Mouse (Mus musculus): Measurements from ENCODE around the gene Sec24a.
"Not testable (repeated sequence)": the region's sequence is repeated elsewhere in the genome, so short reads cannot be mapped to it uniquely, and the experiment has no call there.

Sec24a gene

GRCm38 (mm10) chr11:51689343-51689742, 74.1 kb downstream of the Sec24a start:
- intact Hi-C loops (cut with DNase I), result no loop called here

- intact Hi-C loops (cut with DNase I), result no loop called here
Measured at GRCm38 (mm10) chr11:51688330-51689328, 74.8 kb downstream of the Sec24a start, which contains the start of gene 0610009B22Rik. Gene 0610009B22Rik, minus strand, starts transcription at chr11:51688874.

GRCm38 (mm10) chr11:51681976-51682374, 81.5 kb downstream of the Sec24a start:
- intact Hi-C loops (cut with DNase I), result loop anchor here (1.0 kb wide), 1 partner anchor 65 kb away; no protein-coding TSS in a partner anchor

- intact Hi-C loops (cut with DNase I), result loop anchor here (1.0 kb wide), 1 partner anchor 64 kb away; no protein-coding TSS in a partner anchor
Measured at GRCm38 (mm10) chr11:51681324-51681975, 82.0 kb downstream of the Sec24a start.

- intact Hi-C loops (cut with DNase I), result no loop called here
Measured at GRCm38 (mm10) chr11:51679466-51679865, 84.0 kb downstream of the Sec24a start.

- intact Hi-C loops (cut with DNase I), result no loop called here
Measured at GRCm38 (mm10) chr11:51677737-51678418, 85.6 kb downstream of the Sec24a start.

GRCm38 (mm10) chr11:51675386-51675785, 88.0 kb downstream of the Sec24a start:
- intact Hi-C loops (cut with DNase I), result no loop called here

GRCm38 (mm10) chr11:51673291-51673690, 90.1 kb downstream of the Sec24a start:
- intact Hi-C loops (cut with DNase I), result no loop called here

GRCm38 (mm10) chr11:51671376-51671775, 92.1 kb downstream of the Sec24a start:
- intact Hi-C loops (cut with DNase I), result no loop called here

- intact Hi-C loops (cut with DNase I), result no loop called here
Measured at GRCm38 (mm10) chr11:51670846-51671245, 92.6 kb downstream of the Sec24a start.

- intact Hi-C loops (cut with DNase I), result not testable (repeated sequence)
Measured at GRCm38 (mm10) chr11:51664747-51665146, 98.7 kb downstream of the Sec24a start.

- intact Hi-C loops (cut with DNase I), result no loop called here
Measured at GRCm38 (mm10) chr11:51662632-51663031, 100.8 kb downstream of the Sec24a start.

- intact Hi-C loops (cut with DNase I), result no loop called here
Measured at GRCm38 (mm10) chr11:51661867-51662365, 101.5 kb downstream of the Sec24a start.

- intact Hi-C loops (cut with DNase I), result no loop called here
Measured at GRCm38 (mm10) chr11:51658705-51659104, 104.7 kb downstream of the Sec24a start.

- intact Hi-C loops (cut with DNase I), result no loop called here
Measured at GRCm38 (mm10) chr11:51658291-51658690, 105.1 kb downstream of the Sec24a start.

- intact Hi-C loops (cut with DNase I), result no loop called here
Measured at GRCm38 (mm10) chr11:51656798-51657521, 106.5 kb downstream of the Sec24a start.

- intact Hi-C loops (cut with DNase I), result no loop called here
Measured at GRCm38 (mm10) chr11:51654891-51655290, 108.5 kb downstream of the Sec24a start.

GRCm38 (mm10) chr11:51653736-51654135, 109.7 kb downstream of the Sec24a start:
- intact Hi-C loops (cut with DNase I), result no loop called here

- intact Hi-C loops (cut with DNase I), result no loop called here
Measured at GRCm38 (mm10) chr11:51652889-51653418, 110.5 kb downstream of the Sec24a start.
